Mouse (Mus musculus): ENCODE data around the gene Cwc27. TPM values are rescaled to one million over a fixed set of nuclear protein-coding genes. Genes with fewer than 3 reads are reported as not detected.

The Cwc27 gene
- polyA plus RNA-seq (2015; fragmentation: Nextera tagmentation; extraction: Ambion mirVana): 24.6 and 25.8 TPM in 2 replicates

GRCm38 (mm10) chr13:104816635-104817571 lies at the start of gene Cwc27:
Gene Cwc27, minus strand, starts transcription at chr13:104817142.
- peak; percentile 97 for ATAC-seq (ENCODE audit: low read depth)
- H3K4me1 ChIP-seq (replicated peaks): peaks cover 30% of the 10 kb centered on the region
- 1% methylated on average over 50 of the region's 50 CpGs for WGBS
- H3K27me3 ChIP-seq: no peaks in the 10 kb centered on the region
- H3K4me3 ChIP-seq: peak within 1 kb of the TSS; percentile 78
- H3K9me3 ChIP-seq: no peaks in the 10 kb centered on the region
- H3K27ac ChIP-seq (replicated peaks): peak within 1 kb of the TSS; percentile 79
- H3K4me2 ChIP-seq: peak within 1 kb of the TSS; percentile 59
- peak within 1 kb of the TSS; percentile 88 for H3K9ac ChIP-seq
- no peaks in the 10 kb centered on the region for H3K36me3 ChIP-seq

GRCm38 (mm10) chr13:104866726-104867125 lies 49.8 kb upstream of the Cwc27 start:
- Histone ChIP-seq H3K9me3 (no peaks in the 10 kb centered on the region), H3K4me1 (replicated peaks) (peaks cover 12% of the 10 kb centered on the region), H3K9ac (no peak overlapping the region), H3K36me3 (no peaks in the 10 kb centered on the region), H3K4me3 (no peak overlapping the region), H3K27me3 (peaks cover 29% of the 10 kb centered on the region), H3K27ac (replicated peaks) (no peak overlapping the region), H3K4me2 (no peak overlapping the region)
- WGBS: 87% methylated on average over 5 of the region's 5 CpGs
- no peak for ATAC-seq (ENCODE audit: low read depth)

GRCm38 (mm10) chr13:104863127-104863979 lies 46.4 kb upstream of the Cwc27 start, which contains the start of gene Shisal2b:
Gene Shisal2b, minus strand, starts transcription at chr13:104863893.
- H3K9ac ChIP-seq: peak within 1 kb of the TSS; percentile 77
- H3K27ac ChIP-seq (replicated peaks): no peak within 1 kb of the TSS
- H3K4me3 ChIP-seq: peak within 1 kb of the TSS; percentile 49
- peaks cover 12% of the 10 kb centered on the region for H3K4me1 ChIP-seq (replicated peaks)
- H3K4me2 ChIP-seq: peak within 1 kb of the TSS; percentile 96
- peaks cover 31% of the 10 kb centered on the region for H3K27me3 ChIP-seq
- no peaks in the 10 kb centered on the region for H3K36me3 ChIP-seq
- peak; percentile 95 for ATAC-seq (ENCODE audit: low read depth)
- H3K9me3 ChIP-seq: 0 out of 2 replicates have a peak, but pooled peaks cover 5% of the 10 kb centered on the region
- 3% methylated on average over 38 of the region's 38 CpGs for WGBS

DNA sequence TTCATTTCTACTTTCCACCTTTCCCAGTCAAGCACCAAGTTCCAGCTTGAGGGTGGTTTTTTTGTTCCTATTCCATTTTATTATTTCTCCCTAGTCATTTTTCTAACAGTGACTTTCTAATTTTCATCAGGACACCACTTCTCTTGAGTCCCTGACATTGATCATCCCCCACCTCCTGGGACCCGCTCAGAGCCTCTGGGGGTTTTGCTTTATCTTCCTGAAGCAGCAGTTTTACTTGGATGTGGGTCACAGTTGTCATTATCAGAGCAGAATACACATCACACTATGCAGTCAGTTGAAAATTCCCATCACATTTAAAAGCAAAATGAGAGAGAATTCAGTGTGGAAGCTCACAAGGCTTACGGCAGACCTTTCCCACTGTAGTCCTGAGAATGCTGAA lies 36.7 kb upstream of the Cwc27 start:
- H3K4me3 ChIP-seq: no peak overlapping the region
- H3K27me3 ChIP-seq: no peaks in the 10 kb centered on the region
- H3K9ac ChIP-seq: no peak overlapping the region
- no peaks in the 10 kb centered on the region for H3K9me3 ChIP-seq
- WGBS: 76% methylated on average over 2 of the region's 2 CpGs
- ATAC-seq (ENCODE audit: low read depth): no peak
- H3K36me3 ChIP-seq: no peaks in the 10 kb centered on the region
- no peak overlapping the region for H3K4me2 ChIP-seq
- no peak overlapping the region for H3K27ac ChIP-seq (replicated peaks)
- no peaks in the 10 kb centered on the region for H3K4me1 ChIP-seq (replicated peaks)

- no peaks in the 10 kb centered on the region for H3K9me3 ChIP-seq
- peaks cover 4% of the 10 kb centered on the region for H3K36me3 ChIP-seq
- H3K9ac ChIP-seq: no peak overlapping the region
- H3K4me3 ChIP-seq: no peak overlapping the region
- 81% methylated on average over 10 of the region's 13 CpGs for WGBS
- no peak for ATAC-seq (ENCODE audit: low read depth)
- H3K27me3 ChIP-seq: no peaks in the 10 kb centered on the region
- H3K4me1 ChIP-seq (replicated peaks): no peaks in the 10 kb centered on the region
- no peak overlapping the region for H3K27ac ChIP-seq (replicated peaks)
- H3K4me2 ChIP-seq: no peak overlapping the region
Observed at GRCm38 (mm10) chr13:104843295-104844089, 26.6 kb upstream of the Cwc27 start.

DNA sequence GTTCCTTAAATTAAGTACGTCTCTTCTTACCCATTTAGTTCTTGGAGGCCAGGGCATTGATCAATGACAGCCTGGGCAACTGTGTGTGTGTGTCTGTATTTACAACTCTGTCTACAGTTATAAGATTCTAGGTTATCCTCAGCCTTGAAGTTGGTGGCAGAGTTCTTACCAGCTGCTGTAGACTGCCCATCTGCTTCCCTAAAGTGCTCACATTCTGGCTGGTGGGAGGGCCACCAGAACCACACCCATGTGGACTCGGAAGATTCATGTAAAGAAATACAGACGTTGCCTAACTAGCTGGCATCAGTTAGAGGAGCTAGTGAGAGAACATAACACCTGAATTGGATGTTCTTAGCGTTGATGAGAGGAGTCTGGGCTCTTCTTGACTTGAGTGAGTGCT lies 25.0 kb upstream of the Cwc27 start:
- H3K9me3 ChIP-seq: no peaks in the 10 kb centered on the region
- H3K27me3 ChIP-seq: no peaks in the 10 kb centered on the region
- H3K27ac ChIP-seq (replicated peaks): no peak overlapping the region
- no peak overlapping the region for H3K4me2 ChIP-seq
- H3K4me1 ChIP-seq (replicated peaks): no peaks in the 10 kb centered on the region
- H3K4me3 ChIP-seq: no peak overlapping the region
- no peak for ATAC-seq (ENCODE audit: low read depth)
- peaks cover 13% of the 10 kb centered on the region for H3K36me3 ChIP-seq
- no peak overlapping the region for H3K9ac ChIP-seq
- WGBS: 83% methylated on average over 4 of the region's 4 CpGs

DNA sequence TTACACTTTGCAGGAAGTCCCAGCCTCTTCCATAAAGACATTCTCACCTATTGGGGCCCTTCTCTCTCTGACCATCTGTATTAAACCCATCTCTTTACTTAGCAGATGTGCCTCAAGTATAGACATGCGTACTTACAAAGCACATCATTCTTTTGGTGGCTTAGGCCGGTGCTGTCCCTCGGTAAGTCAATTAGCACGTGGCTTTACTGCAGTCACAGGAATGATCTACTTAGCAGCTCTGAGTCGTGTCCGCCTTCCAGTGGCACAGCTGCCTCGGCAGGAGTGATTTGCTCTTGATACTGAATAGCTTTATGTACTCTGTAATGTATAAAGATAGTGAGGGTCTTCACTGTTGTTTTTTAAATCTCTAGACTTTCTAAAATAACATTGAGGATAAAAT lies 20.7 kb upstream of the Cwc27 start:
- Histone ChIP-seq H3K27me3 (no peaks in the 10 kb centered on the region), H3K4me2 (no peak overlapping the region), H3K27ac (replicated peaks) (no peak overlapping the region), H3K4me1 (replicated peaks) (no peaks in the 10 kb centered on the region), H3K36me3 (peaks cover 44% of the 10 kb centered on the region), H3K9me3 (no peaks in the 10 kb centered on the region), H3K9ac (no peak overlapping the region), H3K4me3 (no peak overlapping the region)
- WGBS: 70% methylated on average over 7 of the region's 7 CpGs
- no peak for ATAC-seq (ENCODE audit: low read depth)

DNA sequence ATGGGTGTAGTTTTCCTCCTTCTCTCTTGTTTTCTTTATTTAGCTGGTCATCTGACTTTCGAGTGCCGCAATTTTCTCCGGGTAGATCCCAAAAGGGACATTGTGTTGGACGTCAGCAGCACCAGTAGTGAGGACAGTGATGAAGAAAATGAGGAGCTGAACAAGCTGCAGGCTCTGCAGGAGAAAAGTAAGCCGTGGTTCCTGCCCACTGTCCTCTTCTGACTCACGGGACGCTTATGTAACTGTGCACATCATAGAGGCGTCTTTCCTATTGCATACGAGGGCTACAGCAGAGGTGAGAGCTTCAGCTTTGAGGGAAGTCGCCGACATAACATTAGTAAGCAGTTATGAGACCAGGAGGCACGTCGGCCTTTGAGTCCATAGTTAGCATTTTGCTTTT lies 15.9 kb upstream of the Cwc27 start:
- no peak for ATAC-seq (ENCODE audit: low read depth)
- Histone ChIP-seq H3K4me2 (no peak overlapping the region), H3K27ac (replicated peaks) (no peak overlapping the region), H3K9me3 (no peaks in the 10 kb centered on the region), H3K27me3 (no peaks in the 10 kb centered on the region), H3K4me1 (replicated peaks) (no peaks in the 10 kb centered on the region), H3K9ac (no peak overlapping the region), H3K4me3 (no peak overlapping the region), H3K36me3 (peaks cover 80% of the 10 kb centered on the region)
- WGBS: 95% methylated on average over 13 of the region's 13 CpGs

DNA sequence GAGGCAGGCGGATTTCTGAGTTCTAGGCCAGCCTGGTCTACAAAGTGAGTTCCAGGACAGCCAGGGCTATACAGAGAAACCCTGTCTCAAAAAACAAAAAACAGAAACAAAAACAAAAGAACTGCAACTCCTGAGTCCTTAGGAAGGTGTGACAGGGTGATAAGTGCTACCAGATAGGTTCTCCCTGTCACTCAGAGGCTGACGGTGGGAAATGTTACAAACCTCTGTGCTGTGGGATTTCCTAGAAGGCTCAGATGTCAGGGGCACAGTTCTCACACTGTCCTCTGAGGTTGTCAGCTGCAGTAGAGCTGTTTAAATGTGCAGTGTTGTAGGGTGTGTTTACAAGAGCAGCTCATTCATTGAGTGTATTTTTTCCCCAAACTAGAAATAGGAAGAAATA lies 8.5 kb upstream of the Cwc27 start:
- Histone ChIP-seq H3K27ac (replicated peaks) (no peak overlapping the region), H3K4me2 (no peak overlapping the region), H3K4me1 (replicated peaks) (peaks cover 9% of the 10 kb centered on the region; the same call in 1 of the 2 replicates), H3K27me3 (no peaks in the 10 kb centered on the region), H3K9ac (no peak overlapping the region), H3K9me3 (0 out of 2 replicates have a peak, but pooled peaks cover 3% of the 10 kb centered on the region), H3K4me3 (no peak overlapping the region), H3K36me3 (peaks cover 35% of the 10 kb centered on the region)
- 83% methylated on average over 2 of the region's 2 CpGs for WGBS
- ATAC-seq (ENCODE audit: low read depth): no peak

DNA sequence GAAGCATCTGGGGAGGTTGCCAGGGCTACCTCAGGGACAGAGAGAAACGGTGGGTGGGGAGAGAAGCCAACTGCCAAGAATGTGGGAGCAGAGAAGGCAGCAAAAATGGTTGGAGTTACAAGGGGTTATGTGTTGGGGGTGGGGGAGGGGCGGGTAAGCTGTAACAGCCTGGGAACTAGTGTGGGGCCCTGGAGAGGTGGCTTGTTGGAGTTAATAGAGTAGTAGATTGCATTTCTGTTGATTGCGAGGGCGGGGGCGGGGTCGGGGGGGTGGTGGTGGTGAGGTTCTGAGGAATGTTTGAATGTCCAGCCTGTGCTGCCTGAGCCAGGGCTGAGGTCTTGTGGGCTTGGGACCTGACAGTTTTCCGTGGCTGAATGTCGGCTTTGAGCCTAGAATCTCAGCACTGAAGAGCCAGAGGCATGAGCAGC lies 5.5 kb upstream of the Cwc27 start:
- Histone ChIP-seq H3K4me1 (replicated peaks) (peaks cover 25% of the 10 kb centered on the region), H3K36me3 (peaks cover 6% of the 10 kb centered on the region), H3K4me3 (no peak overlapping the region), H3K27me3 (no peaks in the 10 kb centered on the region), H3K9me3 (no peaks in the 10 kb centered on the region), H3K9ac (peak overlapping the region; percentile 5; the same call in 1 of the 2 replicates), H3K4me2 (peak overlapping the region; percentile 32), H3K27ac (replicated peaks) (0 out of 2 replicates have a peak overlapping the region, but pooled peaks have one; percentile 46)
- peak; percentile 83; the same call in 1 of the 2 replicates for ATAC-seq (ENCODE audit: low read depth)
- WGBS: 11% methylated on average over 8 of the region's 8 CpGs

DNA sequence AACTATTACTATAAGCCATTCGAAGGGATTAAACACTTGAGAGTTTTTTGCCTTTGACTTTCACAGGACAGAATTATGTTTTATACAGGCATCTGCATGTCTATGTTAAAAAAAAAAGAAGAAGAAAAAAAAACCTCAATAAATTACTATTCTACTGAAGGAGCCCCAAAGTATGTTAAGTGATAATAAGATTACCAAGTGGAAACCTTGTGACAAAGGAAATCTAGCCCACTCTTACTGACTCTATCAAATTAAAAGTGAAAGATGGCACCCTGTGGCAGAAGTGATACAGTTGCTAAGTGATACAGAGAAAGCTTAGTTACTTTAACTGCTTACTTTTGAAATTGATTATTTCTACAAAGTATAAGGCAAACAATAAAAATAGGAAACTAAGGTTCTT lies 5.0 kb upstream of the Cwc27 start:
- H3K36me3 ChIP-seq: peaks cover under 1% of the 10 kb centered on the region
- no peak overlapping the region for H3K4me3 ChIP-seq
- no peak for ATAC-seq (ENCODE audit: low read depth)
- WGBS: 88% methylated on average over 1 of the region's 1 CpGs
- H3K4me2 ChIP-seq: peak overlapping the region; percentile 32; the same call in 1 of the 2 replicates
- peaks cover 27% of the 10 kb centered on the region for H3K4me1 ChIP-seq (replicated peaks)
- H3K27ac ChIP-seq (replicated peaks): no peak overlapping the region
- no peak overlapping the region for H3K9ac ChIP-seq
- H3K27me3 ChIP-seq: no peaks in the 10 kb centered on the region
- H3K9me3 ChIP-seq: no peaks in the 10 kb centered on the region

Data from neural tube, embryonic 13.5 days (tissue).